Mouse (Mus musculus) CD8-positive naive resting alpha-beta T cell, adult 2 months (primary cell): ENCODE data around the gene Ddx54.
A peak's percentile ranks its signal among the peaks of the same experiment; 100 is the strongest.

Experiments used
- DNase-seq, 2 experiments: peaks; one replicate each; pipeline ENCODE4 v3.0.0; 2022; ENCODE audit warnings: low read depth in 2 of 2, low spot score in 2 of 2

The Ddx54 gene

DNA sequence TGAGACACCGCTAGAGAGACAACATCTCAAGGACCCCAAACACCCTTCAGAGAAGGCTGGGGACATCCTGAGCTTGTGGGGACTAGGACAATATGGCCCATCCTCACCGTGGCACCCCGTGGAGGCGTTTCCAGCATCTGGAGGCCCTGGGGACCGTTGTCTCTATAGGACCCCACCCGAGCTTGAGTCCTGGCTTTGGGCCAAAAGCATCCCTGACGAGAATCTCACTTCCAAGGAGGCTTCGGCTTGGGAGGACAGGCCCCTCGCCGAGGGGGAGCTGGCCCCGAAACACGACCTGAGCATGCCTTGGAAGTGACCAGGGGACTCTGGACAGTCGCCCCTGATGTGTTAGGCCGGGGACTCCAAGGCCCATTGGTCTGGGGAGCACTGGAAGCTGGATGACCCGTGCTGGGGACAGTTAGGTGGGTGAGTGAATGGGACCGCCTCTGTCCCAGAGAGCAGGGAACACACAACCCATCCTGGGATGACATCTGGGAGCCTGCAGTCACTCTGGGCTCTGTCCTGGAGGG, 3.2 kb upstream of the Ddx54 start:
- DNase-seq = no peak

DNA sequence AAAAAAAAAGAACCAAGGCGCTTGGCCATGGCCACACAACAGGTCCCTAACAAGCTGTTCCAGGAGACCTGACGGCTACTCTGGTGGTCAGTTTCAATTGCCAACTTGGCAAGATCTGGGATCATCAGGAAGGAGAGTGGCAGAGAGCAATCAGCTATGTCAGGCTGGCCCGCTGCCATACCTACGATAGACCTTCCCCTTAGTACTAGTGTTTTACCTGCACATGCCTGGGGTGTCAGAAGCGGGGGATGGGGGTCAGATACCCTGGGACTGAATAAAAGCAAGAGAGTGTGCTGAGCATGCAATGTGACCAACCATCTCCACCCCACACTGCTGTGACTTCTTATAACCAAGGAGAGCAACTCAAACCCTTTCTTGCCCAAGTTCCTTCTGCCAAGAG, 1.6 kb upstream of the Ddx54 start:
- DNase-seq = no peak

DNA sequence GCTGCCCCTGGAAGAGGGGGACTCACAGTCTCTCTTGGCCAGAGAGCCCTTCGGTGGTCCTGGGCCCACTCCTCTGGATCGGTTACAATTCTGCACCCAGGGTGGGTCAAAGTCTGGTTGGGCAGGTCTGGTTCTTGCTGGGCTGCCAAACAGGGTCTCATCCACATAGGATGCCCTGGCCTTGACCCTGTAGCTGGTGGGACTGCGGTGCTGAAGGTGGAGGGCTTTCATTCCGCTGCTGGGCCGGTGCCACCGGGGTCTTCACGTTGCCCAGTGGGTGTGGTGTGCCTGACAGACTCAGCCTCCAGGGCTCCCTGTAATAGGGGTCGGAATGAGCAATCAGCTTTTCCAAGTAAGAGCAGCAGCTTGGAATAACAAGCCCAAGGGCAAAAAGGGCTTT, 1.1 kb upstream of the Ddx54 start:
- no peak for DNase-seq

DNA sequence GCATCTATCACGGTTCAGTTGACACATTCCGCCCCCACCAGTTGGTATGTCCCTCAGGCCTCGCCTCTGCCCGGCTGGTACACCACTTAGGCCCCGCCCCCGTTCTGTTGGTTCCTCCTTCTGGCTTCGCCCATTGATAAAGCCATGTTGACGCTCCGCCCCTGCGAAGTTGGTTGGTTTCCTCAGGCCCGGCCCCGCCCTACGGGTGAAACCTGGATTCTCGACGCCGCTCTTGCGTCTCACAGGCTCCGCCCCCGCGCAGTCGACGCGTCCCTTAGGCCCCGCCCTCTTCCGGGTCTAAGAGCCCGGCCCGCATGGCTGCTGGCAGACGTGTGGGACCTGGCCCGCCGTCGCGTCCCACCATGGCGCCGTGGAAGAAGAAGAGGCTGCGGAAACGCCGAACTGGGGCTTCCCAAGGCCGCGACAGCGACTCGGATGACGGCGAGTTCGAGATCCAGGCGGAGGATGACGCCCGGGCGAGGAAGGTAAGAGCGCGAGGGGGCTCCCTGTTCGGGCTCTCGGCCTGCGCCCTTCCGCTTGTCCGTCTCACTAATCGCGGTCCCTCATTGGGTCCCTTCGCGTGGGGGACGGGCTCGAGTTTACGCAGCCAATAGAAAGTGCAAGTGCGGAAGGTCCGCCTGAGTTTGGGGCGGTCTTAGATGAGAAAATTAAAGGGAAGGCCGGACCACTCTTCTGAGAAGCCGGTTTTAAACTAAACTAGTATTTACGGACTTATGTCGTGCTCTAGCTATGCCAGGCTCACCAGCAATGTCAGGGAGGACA, 474 bp downstream of the Ddx54 start:
- peak; percentile 100 for DNase-seq

DNA sequence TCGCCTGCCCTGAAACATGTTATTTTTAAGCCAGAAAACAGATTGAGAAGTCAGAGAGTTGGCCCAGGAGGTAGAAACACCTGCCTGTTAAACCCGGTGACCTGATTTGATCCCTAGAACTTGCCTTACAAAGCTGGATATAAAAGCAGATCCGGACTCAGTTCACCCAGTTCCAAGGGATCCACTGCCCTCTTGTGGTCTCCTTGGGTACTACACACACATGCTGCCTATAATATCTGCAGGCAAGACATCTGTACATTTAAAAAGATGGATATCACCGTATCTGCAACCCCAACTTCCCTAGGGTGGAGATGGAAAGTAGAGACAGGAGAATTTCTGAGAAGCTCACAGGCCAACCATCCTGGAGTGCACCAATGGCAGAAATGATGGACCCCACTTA, 3.4 kb downstream of the Ddx54 start:
- peak; percentile 53 to 71 for DNase-seq

DNA sequence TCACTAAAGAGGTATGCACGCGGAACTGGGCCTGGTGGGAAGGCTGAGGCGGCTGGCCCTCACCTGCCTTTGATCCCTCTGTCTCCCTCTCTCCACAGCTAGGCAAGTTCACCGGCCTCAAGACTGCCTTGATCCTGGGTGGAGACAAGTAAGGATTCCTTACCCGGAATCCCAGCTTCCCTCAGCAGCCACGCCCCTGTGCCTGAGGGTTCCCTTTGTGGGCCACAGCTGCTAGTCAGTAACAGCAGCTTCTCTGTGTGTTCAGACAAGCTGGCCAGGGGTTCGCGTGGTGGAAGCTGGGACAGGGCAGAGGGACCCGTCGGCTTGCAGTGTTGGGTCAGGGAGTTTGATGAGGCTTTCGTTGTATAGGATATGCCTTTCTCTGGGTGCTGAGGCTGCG, 6.2 kb downstream of the Ddx54 start:
- no peak for DNase-seq

DNA sequence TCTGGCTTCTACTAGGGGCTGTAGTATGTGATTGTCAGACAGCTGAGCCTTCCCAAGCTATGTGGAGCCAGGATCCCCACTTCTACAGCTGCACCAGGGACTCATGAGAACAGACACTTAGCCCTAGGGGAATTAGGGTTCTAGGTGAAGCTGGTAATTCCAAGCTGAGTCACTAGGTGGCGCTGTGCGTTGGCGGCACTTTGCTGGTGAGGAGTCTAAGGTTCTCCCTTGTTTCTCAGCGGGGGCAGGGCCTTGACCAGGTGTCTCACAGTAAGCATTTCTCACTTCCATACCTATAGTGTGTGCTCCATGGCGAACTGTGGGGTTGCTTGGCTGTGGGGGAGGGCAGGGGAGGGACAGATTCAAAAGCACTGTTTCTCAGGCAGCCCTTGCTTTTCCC, 6.7 kb downstream of the Ddx54 start:
- peak; percentile 70 to 76 for DNase-seq

DNA sequence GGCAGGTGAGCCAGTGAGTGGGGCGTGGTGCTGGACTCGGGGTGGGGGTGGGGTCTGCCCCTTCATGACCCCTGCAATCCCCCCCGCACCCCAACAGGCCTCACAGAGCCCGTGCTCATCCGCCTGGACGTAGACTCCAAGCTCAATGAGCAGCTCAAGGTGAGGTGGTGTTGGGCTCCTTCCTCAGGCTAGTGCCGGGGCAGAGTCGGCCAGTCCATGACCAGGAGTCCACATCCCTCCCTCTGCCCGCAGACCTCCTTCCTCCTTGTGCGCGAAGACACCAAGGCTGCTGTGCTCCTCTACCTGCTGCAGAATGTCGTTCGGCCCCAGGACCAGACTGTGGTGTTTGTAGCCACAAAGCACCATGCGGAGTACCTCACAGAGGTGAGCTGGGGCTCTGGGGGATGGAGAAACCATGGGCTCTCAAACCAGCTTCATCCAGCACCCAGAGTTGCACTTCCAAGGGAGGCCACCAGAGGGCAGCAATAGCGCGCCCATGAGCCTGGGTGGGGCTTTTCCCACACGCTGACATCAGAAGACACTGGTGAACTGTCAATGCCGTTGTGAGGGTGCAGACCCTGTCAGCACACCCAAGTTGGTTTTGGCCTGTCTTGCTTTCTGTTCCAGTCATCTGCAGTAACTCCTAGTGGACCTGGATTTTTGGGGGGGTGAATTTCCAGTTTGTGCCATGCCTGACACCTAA, 8.0 kb downstream of the Ddx54 start:
- DNase-seq = peak; percentile 92 to 95

DNA sequence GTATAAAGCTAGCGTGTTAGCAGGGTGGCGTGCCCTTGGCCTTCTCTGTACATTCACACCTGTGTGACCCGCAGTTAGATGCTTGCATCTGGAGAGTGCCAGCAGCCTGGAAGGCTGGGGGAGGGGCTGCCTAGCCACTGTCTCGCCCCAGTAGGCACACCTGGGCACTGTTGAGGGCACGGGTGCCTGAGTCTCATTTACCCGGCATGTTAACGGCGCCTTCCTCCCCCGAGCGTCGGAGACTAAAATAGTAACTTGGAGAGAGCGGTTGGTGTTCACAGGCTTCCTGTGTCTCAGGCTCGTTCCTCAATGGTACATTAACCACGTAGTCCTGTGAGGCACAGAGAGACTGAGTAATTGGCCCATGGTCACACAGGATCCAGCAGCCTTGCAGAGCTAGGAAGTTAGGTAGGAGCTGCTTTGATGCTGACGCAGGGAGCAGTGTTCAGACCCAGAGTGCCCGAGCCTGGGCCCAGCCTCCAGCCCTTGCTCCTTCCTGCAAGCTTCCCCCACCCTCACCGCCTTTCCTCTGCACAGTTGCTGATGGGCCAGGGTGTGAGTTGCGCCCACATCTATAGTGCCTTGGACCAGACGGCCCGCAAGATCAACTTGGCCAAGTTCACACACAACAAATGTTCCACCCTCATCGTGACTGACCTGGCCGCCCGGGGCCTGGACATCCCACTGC, 8.7 kb downstream of the Ddx54 start:
- DNase-seq = no peak

DNA sequence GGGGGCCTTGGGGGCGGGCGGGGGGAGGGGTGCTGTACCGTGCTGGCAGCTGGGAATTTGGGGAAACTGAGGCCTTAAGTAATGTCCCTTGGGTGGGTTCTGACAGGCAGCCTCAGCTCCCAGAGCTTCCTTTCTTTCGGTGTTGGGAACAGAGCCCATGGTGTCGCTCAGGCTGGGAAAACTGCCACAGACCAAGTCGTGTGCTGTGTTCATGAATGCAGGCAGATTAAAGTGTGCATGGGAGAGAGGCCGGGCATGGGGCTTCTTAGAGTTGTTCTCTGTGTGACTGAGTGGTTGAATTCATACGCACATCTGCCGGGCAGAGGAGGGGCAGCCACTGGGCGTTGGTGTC, 9.3 kb downstream of the Ddx54 start:
- no peak for DNase-seq

DNA sequence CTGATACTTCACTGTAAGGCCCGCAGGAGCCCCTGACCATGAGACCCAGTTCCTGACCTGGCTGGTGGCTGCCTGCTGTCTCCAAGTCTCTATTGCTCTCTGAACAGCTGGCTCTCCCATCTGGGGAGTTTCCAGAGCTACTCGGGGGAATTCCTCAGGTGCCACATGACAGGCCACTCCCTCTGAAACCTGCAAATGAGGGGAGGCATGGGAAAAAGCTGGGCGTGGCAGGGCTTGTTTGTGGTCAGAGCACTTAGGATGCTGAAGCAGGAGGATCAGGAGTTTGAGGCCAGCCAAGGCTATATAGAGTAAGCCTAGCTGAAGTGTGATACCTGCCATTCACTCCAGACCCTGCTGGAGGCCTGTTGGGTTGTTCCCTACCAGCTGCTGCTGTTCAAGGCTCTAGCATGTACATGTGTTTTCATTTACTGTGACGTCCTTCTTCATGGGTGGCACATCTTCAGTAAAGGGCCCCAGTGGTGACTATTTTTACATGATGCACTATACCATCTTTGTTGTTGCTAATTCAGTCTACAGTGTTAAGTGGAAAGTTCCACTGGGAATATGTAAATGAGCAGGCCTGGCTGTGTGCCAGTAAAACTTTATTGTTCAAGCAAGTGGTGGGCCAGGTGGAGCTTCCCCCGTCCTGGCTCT, 9.8 kb downstream of the Ddx54 start:
- no peak for DNase-seq

DNA sequence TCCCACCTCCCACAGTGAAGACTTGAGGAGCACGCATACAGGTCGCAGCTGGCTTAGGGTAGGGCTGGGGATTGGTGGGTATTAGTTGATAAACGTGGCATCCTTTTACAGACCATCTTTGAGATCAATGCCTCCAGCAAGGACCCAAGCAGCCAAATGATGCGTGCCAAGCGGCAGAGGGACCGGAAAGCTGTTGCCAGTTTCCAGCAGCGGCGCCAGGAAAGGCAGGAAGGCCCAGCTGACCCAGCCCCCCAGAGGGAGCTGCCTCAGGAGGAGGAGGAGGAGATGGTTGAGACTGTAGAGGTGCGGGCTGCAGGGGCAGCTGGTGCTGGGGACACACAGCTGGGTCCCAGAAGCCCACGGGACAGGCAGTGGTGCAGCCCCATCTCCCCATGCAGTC, 11.9 kb downstream of the Ddx54 start:
- no peak for DNase-seq

DNA sequence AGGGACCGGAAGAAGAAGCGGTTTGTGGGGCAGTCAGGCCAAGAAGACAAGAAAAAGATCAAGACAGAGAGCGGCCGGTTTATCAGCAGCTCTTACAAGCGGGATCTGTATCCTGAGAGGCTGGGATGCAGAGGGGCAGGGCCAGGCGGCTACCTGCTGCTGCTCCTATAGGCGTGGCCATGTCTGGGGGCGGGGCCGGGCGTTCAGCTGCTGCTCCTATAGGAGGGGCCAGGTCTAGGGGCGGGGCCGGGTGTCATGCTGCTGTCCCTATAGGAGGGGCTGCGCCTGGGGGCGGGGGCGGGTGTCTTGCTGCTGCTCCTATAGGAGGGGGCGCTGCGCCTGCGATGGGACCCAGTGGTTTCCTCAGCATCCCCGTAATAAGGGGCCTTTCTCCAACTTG, 13.9 kb downstream of the Ddx54 start:
- DNase-seq = no peak

DNA sequence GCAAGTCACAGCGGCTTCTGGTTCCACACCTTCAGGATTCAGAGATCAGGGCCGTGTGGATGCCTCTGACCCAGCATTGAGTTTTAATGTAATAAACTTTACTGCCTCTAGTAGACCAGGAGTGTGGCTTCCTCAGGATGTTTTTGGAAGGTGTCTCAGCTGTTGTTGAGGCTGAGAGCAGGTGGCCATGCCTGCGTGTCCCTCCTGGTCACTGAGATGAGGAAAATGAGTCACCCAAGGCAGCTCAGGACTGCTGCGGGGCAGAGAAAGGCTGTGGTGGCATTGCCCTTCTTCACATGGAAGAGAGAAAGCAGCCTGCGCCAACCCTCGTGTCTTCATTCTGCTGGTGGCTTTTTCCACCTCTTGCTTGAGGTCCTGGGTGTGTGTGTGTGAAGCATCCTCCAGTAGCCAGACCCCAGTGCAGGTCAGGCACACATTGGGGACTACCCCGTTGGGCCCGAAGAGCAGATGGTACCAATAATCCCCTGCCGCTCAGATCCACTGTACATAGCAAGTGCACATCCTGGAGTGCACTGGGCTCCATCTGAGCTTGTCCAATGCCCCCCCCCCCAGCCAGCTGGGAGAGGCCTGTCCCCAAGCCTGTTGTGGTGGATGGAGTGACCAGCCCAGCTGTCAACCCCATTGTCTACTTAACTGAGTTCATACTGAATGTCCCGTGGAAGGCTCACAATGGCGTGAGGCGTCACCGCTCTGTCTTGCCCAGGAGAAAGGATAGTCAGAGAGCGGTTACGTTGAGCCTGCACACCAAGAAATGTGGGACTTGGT, 15.2 kb downstream of the Ddx54 start:
- DNase-seq = no peak

DNA sequence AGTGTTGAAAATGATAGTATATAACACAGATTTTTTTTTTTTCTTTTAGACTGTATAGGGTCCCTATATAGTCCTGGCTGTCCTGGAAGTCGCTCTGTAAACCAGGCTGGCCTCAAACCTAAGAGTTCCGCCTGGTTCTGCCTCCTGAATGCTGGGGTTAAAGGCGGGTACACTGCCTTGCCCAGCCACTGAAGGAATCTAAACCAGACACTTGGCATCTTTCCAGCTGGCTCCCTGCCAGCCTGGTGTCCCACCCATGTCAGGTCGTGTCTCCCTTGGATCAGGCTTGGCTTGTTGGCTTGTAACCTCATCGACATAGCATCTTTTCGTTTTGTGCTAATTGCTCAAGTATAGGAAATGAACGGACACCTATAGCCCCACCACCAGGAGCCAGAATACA, 16.1 kb downstream of the Ddx54 start:
- DNase-seq = no peak

DNA sequence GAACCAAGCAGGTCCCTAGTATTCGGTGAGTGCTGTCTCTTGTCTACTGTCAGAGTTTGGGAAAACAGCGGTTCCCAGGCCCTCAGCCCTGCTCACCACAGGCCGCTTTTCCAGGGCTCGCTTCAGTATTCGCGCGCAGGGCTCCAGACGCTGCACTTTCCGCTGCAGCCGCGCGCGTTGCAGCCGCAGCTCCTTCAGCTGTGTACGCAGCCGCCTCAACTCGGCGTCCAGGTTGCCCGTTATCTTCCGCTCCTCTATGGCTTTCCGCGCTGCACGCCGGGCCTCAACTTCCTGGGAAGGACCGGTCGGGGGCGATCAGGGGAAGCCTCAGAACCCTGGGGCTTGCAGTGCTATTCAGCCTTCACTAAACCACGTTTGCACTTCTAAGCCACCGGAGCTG, 18.6 kb downstream of the Ddx54 start:
- DNase-seq = no peak

DNA sequence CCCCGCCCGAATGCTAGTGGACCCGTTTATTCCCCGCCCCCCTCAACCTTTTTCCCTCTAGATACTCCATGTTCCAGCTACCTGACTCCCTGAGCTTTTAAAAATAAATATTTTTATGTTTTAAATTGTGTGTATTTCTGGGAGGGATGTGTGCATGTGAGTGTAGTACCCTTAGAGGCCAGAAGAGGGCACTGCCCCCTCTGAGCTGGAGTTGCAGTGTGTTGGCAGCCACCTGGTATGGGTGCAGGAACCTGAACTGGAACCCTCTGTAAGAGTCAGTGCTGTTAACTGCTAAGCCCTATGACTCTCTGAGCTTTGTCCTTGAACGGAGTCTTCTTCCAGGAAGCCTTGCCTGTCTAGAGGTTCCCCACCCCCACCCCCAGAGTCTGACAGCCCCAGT, 19.4 kb downstream of the Ddx54 start:
- no peak for DNase-seq

DNA sequence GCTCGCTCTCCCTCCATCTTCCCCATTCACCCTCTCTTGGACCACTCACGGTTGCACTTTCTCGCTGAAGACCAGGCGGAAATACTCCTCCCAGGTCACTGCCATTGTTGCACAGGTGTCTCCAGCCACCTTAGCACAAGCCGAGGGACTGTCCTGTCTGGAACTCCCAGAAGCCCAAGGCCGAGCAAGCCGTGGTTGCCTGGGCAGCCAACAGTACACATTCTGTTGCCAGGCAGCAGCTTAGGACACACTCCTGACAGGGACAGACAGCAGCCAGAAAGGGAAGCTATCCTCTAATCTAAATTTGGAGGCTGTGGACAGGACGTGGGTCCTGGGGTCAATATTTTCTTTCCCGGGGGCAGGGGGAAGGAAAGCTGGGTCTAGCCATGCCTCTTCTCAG, 21.6 kb downstream of the Ddx54 start, which contains the start of gene Cfap73:
Cfap73 (minus strand) TSS at position 105 of the 400 bp plus-strand sequence.
- DNase-seq = no peak

DNA sequence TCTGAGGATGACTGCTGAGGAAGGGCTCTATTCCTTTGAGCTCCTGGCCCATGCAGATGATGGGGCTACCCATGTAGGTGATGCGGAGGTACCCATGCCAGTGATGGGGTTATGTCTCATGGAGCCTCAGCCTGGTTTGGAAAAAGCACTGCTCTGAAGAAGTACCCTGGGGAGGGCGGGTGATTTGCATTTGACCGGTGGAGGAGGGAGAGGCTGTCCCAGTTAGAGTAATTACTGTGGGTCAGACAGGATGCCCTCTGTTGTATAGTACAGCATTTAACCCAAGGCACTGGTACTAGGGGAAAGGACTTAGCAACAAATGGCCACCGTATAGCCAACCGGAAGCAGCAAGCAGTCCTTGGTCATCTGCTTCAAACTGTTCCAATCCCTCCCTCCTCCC, 22.3 kb downstream of the Ddx54 start:
- no peak for DNase-seq

DNA sequence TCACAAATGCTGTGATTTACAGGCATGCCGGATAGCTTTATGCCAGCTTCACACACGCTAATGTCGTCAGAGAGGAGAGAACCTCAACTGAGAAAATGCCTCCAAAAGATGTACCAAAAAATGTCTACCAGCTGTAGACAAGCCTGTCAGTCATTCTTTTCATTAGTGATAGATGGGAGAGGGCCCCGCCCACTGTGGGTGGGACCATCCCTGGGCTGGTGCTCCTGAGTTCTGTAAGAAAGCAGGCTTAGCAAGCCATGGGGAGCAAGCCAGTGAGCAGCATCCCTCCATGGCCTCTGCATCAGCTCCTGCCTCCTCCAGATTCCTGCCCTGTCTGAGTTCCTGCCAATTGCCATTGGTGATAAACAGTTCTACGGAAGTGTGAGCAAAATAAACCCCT, 23.1 kb downstream of the Ddx54 start:
- DNase-seq = no peak

DNA sequence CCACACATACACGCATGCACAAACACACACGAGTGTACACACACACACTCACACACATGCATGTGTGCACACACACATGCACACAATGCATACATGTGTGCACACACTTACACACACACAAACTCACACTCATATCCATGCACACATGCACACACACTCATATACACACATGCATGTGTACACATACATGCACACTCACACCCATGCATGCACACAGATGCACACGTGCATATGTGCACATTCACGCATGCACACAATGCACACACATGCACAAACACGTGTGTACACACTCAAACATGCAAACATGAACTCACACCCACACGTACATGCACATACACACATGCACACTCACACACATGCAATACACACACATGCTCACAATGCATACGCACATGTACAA, 27.6 kb downstream of the Ddx54 start:
- DNase-seq = no peak
